Mouse (Mus musculus): Measurements from ENCODE around the gene Tshr. TPM values are rescaled to one million over a fixed set of nuclear protein-coding genes. Genes with fewer than 3 reads are reported as not detected.
A peak's percentile ranks its signal among the peaks of the same experiment; 100 is the strongest.

Tshr gene
- total RNA-seq, 2 experiments from 2014 or later: 0.10 to 0.42 TPM

GRCm38 (mm10) chr12:91421272-91421671 is 36.9 kb downstream of the Tshr start:
- Histone ChIP-seq H3K4me3 (no peak overlapping the region), H3K27ac (no peak overlapping the region)
- intact Hi-C loops (cut with DNase I): no loop called here
- no peak for TF ChIP-seq CTCF (IDR thresholded peaks at IDR 0.05)
- DNase-seq: no peak

- peak; percentile 35 for DNase-seq
- peak; percentile 67 for TF ChIP-seq CTCF (IDR thresholded peaks at IDR 0.05)
- Histone ChIP-seq H3K27ac (no peak overlapping the region), H3K4me3 (no peak overlapping the region)
- intact Hi-C loops (cut with DNase I): no loop called here
These were observed 38.9 kb downstream of the Tshr start for GRCm38 (mm10) chr12:91423125-91423820.

DNA sequence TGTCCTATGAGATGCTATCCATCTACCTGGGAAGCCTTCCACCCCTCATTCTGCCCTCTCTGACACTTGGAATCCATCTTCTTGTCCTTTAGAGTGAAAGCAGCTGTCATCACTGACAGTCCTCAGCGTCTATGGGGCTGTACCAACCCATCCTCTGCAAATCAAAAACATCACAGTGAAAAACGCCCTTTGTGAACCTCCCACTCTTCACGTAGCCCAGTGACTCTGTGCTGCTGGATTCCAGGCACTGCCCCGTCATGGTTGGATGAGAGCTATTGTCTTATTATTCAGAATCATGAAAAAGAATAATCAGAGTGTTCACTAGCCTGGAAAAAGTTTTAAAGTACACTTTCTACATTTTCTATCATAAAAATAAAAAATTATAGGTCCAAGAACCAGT is 42.1 kb downstream of the Tshr start:
- DNase-seq: no peak
- Histone ChIP-seq H3K27ac (no peak overlapping the region), H3K4me3 (no peak overlapping the region)
- intact Hi-C loops (cut with DNase I): no loop called here
- TF ChIP-seq CTCF (IDR thresholded peaks at IDR 0.05): no peak

GRCm38 (mm10) chr12:91427129-91427528 is 42.8 kb downstream of the Tshr start:
- no peak for DNase-seq
- no peak for TF ChIP-seq CTCF (IDR thresholded peaks at IDR 0.05)
- intact Hi-C loops (cut with DNase I): no loop called here

GRCm38 (mm10) chr12:91482195-91482733 is 97.9 kb downstream of the Tshr start:
- H3K27ac ChIP-seq: no peak overlapping the region
- H3K4me3 ChIP-seq: no peak overlapping the region
- no peak for TF ChIP-seq CTCF (IDR thresholded peaks at IDR 0.05)
- intact Hi-C loops (cut with DNase I): no loop called here
- DNase-seq: no peak

More at GRCm38 (mm10) chr12:91427129-91427528, 42.8 kb downstream of the Tshr start:
- no peak overlapping the region for H3K4me3 ChIP-seq
- H3K27ac ChIP-seq: no peak overlapping the region

GRCm38 (mm10) chr12:91486342-91486741 is 102.0 kb downstream of the Tshr start:
- DNase-seq: no peak
- Histone ChIP-seq H3K27ac (no peak overlapping the region), H3K4me3 (no peak overlapping the region)
- no peak for TF ChIP-seq CTCF (IDR thresholded peaks at IDR 0.05)
- intact Hi-C loops (cut with DNase I): no loop called here

- Histone ChIP-seq H3K27ac (no peak overlapping the region), H3K4me3 (no peak overlapping the region)
- intact Hi-C loops (cut with DNase I): no loop called here
- no peak for DNase-seq
- TF ChIP-seq CTCF (IDR thresholded peaks at IDR 0.05): no peak
These were observed 104.0 kb downstream of the Tshr start for GRCm38 (mm10) chr12:91488406-91488805.

DNA sequence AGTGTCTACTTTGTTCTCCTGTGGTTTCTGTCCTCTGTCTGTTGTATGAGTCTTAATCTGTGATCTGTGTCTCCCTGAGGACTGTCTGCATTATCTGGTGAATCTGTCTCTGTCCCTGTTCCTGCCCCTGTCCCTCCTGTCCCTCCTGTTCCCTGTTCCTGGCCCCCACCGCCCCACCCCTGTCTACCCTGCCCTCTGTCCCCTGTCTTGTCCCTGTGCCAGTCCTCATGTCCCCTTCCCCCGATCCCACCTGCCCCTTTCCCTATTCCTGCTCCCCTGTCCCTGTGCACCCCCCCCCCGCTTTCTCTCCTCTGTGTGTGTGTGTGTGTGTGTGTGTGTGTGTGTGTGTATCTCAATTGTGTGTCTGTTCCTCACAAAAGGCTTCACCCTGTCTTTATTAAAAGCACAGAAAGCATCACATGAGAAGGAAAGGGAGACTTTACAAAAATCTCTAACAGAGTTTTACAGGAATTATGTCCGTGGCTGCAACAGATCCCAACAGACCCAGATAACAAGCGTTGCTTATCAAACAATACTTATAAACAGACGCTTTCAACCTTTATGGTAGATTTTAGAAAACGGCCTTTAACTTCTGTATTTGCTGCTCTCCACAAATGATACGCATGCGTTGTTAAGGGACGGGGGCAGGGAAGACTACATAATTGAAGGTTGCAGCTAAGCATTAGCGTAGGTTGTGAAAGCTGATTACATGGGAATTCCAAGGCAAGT is 111.3 kb downstream of the Tshr start:
- Histone ChIP-seq H3K27ac (no peak overlapping the region), H3K4me3 (no peak overlapping the region)
- no peak for DNase-seq
- no peak for TF ChIP-seq CTCF (IDR thresholded peaks at IDR 0.05)
- intact Hi-C loops (cut with DNase I): no loop called here

DNA sequence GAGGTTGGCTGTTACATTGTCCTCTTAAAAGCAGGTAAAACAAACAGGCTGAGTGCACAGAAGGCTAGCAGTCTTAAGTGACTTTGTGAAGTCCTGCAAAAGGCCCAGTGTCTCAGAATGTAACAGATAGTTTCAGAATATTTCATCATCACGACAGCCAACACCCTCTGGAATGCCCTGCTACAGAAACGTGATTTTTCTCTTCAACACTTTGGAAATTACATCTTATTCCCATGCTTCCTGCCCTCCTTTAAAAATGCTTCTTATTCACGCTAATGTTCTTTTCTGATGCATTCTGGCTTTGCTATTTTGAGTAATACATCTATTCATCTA is 111.8 kb downstream of the Tshr start:
- intact Hi-C loops (cut with DNase I): no loop called here
- no peak overlapping the region for H3K4me3 ChIP-seq
- no peak for DNase-seq
- no peak overlapping the region for H3K27ac ChIP-seq
- no peak for TF ChIP-seq CTCF (IDR thresholded peaks at IDR 0.05)

DNA sequence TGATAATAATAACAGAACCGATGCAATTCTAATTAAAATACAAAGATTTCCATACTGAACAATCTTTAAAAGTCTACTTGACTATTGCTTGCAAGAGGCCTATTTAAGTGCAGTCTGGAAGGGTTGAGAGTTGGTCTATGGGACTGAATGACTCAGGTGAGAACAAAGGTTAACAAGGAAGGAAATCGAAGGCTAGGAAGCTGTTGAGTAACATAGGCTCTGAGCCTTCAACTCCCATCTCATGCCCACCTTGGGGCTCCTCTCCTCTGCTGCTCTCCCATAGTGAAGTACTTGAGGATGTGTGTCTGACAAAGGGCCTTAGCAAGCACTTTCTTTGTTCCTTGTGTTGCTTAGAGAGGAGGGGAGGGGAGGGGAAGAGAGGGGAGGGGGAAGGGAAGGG is 116.1 kb downstream of the Tshr start:
- TF ChIP-seq CTCF (IDR thresholded peaks at IDR 0.05): no peak
- no peak for DNase-seq
- no peak overlapping the region for H3K27ac ChIP-seq
- intact Hi-C loops (cut with DNase I): no loop called here
- H3K4me3 ChIP-seq: no peak overlapping the region

DNA sequence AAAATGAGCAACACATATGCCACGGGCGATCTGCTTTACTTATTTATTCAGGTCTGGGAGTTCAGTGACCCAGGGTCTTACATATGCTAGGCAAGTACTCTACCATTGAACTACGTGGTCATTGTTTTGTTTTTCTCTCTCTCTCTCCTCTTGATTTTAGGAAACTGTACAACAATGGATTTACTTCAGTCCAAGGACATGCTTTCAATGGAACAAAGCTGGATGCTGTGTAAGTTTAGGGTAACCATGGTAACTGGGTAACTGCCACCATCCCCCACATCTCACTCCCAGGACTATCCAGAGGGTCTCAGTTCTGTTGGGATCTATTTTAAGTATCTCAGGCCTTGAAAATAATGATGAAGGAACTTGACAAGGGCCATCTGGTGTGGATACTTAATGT is 127.4 kb downstream of the Tshr start:
- DNase-seq: no peak
- intact Hi-C loops (cut with DNase I): no loop called here
- Histone ChIP-seq H3K4me3 (no peak overlapping the region), H3K27ac (no peak overlapping the region)
- TF ChIP-seq CTCF (IDR thresholded peaks at IDR 0.05): no peak

- intact Hi-C loops (cut with DNase I): no loop called here
- DNase-seq: no peak
- Histone ChIP-seq H3K4me3 (no peak overlapping the region), H3K27ac (no peak overlapping the region)
- TF ChIP-seq CTCF (IDR thresholded peaks at IDR 0.05): no peak
These were observed 129.6 kb downstream of the Tshr start for GRCm38 (mm10) chr12:91513980-91514379.

DNA sequence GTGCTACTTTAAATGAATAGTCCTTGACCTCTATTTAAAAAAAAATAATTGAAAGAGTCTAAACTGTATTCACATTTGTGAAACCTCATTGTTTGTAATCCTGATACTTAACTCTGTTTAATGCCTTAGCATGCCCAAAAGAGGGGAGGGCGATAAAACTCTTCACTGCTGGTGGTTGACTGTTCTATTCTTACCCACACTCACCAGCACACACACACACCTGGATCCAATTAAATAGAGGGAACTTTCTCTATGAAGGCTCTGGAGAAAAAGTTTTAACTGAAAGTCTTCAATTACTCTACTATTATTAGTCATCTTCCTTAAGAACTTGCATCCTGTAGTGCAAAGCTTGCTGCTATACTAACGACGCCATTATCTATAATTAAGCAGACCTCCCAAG is 133.4 kb downstream of the Tshr start:
- no peak overlapping the region for H3K4me3 ChIP-seq

More for the DNA sequence above, 133.4 kb downstream of the Tshr start:
- no peak overlapping the region for H3K27ac ChIP-seq
- DNase-seq: no peak
- TF ChIP-seq CTCF (IDR thresholded peaks at IDR 0.05): no peak
- intact Hi-C loops (cut with DNase I): no loop called here
